Mouse (Mus musculus) spleen, postnatal 10 days (tissue): Measurements from ENCODE around the gene Hpcal1.

Source experiments
- DNase-seq, 2 experiments: peaks; one replicate each; pipeline ENCODE4 v3.0.0; 2021 to 2022; ENCODE audit warnings: low spot score in 2 of 2

Gene Hpcal1

DNA sequence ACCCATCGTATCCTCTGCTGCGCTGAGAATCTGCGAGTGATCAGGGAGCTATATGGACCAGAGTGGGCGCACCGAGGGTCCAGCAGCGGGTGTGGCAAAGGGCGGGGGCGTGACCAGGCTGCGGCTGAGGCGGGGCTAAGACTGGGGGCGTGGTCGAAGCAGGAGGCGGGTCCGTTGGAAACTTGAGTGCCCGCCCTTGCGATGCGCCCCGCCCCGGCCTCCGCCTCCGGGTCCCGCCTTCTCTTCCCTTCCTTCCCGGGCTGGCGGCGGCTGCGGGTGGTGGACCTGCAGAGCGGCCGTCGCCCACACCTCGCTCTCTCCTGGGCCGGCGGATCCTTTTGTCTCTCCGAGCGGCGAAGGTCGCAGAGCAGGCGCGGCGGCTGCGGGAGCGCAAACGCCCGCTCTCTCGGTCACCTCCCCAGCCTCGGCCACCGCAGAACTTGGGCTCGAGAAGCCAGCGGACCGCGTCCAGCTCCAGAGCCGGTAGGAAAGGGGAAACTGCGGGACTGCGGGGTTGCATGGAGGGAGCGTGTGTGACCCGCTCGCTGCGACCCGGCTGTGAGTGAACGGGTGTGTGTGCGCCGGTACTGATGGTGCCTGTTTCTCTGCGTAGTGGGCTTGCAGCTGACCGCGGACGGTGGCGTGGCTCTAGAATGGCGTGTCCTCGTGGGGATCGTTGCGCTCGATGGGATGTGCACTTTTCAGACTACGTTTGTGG lies at the start of gene Hpcal1:
Gene Hpcal1 (plus strand): TSS at position 293 of the 718 bp plus-strand sequence.
- DNase-seq: peak; percentile 85 to 93

- DNase-seq: no peak
These were observed 49.4 kb upstream of the Hpcal1 start for GRCm38 (mm10) chr12:17641269-17641668.

- no peak for DNase-seq
These were observed 46.1 kb upstream of the Hpcal1 start for GRCm38 (mm10) chr12:17644385-17645222.

DNA sequence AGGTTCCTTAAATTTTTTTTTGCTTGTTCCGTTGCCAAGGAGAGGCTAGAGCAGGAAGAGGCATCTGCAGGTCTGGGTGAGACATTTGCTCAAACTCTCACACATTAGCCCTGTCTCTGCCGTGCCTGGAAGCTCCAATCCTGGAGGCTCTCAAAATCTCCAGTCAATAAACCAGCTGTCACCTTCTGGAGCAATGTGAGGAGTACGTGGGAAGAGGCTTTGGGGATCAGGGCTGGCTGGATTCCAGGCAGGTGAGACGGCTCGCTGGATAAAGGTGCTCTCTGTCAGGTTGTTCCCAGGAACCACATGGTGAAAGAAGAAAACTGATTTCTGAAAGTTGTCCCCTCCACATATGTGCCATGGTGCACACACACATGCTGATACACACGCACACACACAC lies 44.2 kb upstream of the Hpcal1 start:
- no peak for DNase-seq

DNA sequence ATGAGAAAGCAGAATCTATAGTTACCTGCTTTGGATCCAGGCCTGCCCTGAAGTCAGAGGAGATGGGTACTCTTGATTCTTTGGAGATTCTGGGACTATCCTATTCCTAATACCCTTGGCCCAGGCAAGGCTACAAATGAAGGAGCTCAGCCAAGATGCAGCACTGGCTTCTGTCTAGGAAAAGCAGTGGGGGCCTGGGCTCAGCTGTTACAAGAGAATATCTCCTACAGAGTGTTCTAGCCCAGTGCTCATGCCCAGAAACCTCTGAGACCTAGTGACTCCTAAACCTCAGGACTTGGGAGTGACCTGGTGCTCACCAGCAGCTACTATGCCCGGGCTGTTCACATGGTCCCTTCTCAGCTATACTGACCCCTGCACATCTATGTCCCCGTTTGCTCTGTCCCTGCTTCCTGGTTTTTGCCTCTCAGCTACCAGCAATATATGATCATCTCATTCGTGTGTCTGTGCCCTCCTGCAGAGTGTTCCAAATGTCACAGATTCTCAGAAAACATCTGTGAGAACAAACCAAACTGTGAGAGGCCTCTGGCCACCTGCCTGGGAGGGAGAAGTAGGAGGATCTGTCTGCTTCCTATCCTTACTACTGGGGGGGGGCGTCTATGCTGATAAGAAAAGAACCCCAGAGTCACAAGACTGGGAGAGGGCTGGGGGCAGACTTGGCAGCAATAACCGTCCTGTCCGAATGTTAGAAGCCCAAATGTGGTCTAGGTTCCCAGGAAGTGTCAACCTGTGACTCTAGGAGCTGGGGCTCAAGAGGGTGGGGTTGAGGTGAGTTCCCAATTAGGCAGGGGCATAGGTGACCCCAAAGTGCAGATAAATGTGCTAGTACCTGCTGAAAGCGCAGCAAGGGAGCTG lies 39.2 kb upstream of the Hpcal1 start:
- DNase-seq: no peak

DNA sequence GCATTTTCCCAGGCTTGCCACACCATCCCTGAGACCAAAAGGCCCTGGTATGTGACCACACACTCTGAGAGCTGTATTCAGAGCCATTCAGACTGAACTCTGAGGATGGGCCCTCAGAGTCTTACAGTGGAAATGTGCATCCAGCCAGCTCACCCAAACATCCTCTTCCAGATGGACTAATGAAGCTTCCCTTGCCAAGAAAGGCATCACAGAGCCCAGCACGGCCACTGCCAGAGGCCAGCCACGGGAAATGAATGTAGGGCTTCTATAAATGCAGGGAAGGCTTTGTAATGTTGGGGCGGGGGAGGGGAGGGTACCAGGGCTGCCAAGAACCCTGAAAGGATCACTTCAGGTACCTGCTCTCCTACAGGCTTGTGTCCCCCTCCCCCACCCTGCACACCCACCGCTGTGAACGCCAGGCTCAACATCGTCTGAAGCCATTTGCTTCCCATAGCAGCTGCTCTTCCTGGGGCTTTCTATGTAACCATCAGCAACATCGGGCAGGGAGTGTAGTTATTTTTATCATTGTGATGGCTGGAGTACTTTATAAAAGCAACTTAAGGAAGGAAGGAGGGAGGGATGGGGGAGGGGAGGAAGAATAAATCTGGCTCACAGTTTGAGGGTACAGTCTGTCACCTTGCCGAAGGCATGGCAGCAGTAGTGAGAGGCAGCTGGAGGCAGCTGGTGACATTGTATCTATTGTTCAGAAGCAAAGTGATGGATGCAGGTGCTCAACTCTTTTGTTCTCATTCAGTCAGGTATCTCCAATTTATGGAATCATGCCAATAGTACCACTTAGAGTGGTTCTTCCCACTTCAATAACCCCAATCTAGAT lies 38.2 kb upstream of the Hpcal1 start:
- DNase-seq: no peak

DNA sequence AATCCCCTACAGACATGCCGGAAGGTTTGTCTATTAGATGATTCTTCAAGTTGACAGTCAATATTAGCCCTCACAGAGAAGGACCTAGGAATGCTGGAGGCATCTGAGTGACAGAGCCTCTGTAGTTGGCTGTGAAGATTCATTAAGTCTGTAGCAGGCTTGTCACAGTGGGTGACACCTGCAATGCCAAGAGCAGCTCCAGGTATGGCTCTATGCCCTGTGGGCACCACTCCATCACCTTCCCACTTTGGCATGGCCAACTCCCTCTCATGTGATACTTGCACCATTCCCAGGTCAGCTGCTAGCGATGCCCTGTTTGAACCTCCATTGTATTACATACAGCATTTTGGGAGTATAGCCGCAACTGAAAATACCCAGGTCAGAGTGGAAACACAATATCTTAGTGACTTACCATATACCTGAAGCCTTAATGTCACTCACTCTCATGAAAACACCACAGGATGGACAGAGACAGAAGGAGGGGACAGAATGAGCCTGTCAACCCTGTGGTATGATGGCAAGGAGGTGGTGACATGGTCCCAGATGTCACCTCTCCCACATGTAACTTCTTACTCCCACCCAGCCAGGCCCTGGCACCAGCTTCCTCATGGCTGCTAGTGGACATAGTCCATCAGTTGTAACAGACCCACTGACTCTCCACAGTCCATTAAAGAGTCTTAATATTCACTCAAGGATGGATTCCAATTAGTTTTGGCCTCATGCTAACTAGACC lies 37.4 kb upstream of the Hpcal1 start:
- DNase-seq: no peak

DNA sequence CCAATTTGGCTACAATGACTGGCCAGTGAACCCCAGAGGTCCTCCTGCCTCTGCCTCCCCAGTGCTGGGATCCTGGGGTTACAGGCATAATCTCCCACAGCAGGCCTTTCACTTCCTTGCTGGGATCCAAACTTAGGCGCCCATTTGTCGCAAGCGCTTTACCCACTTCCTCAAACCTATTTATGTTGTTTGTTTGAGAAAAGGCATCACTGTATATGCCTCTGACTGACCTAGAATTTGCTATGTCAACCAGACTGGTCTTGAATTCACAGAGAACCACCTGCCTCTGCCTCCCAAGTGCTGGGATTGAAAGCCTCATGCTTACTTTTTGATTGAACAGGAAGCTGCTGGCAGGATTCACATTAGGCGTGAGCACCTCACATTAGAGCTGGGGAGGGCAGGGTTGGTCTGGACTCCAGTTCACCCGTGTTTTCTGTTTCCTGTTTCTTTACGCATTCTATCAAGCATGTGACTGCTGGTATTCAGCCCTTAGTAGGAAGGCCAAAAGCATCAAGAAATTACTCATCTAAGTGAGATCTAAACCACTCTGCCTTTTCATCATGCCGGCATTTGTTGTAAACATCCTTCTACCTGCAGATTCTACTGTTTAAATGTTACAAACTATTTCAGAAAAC lies 33.0 kb upstream of the Hpcal1 start:
- DNase-seq: no peak

- DNase-seq: no peak
These were observed 32.1 kb upstream of the Hpcal1 start for GRCm38 (mm10) chr12:17658521-17658920.

DNA sequence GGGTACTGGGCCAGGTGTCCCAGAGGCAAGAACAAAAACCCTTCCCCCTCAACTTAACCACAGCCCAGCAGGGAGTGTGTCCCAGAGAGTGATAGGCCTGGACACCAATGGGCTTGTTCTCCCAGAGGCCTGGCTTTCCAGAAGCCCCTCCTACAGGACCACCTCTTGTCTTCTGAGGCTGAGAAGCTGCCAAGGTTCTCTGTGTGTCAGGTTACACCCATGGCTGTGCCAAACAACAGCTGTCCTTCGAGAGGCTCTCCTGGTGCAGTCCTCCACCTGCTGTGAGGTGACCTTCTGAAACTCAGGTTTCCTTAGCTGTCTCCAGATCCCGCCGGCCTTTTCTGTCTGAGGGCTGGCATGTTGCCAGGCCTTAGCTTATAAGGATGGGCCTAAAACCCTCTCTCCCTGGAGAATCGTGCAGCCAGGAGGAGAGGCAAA lies 29.2 kb upstream of the Hpcal1 start:
- DNase-seq: no peak

DNA sequence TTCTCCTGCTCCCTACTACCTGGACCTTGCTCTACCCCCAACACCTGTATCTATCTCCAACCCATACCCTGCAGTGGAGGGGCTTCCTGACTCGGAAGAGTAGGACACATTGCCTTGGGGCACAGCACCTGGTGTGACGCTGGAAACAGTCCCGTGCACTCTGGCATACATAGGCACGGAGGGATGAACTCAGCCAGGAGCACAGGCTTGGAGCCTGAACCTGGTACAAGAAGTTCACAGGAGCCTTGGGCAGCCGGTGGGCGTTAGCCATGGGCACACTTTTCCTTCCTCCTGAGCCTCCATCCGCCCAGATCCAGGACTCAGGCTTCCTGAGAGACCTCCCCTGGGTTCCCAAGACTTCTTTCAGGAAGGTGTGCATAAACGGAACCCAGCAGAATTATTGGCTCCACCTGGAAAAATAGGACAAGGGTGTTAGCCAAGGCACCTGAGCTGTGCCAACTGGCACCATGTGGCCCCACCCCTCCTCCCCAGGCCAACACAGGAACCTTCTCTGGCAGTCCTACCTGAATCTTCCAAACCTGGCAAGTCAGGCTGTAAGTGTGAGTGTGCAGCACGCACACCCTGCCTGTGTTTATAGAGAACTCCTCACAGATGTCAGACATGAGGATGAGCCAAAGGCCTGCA lies 26.5 kb upstream of the Hpcal1 start:
- no peak for DNase-seq

GRCm38 (mm10) chr12:17665906-17666326 lies 24.7 kb upstream of the Hpcal1 start:
- DNase-seq: no peak

DNA sequence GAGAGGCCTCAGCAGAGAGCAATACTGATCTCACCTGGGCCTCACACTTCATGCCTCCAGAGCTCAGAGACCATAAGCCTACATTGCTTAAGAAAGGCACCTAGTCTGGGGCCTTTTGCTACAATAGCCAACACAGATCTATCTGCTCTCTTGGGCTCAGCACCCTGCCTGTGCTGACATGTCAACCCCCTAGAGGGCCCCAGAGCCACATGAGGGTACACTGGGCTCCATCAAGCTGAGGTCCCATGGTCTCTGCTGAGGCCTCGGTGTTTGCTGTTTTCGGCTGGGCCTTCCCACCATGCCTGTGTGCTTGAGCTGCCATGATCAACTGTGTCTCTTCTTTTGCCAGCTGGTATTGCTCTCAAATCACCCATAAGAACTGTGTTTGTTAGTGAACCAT lies 24.0 kb upstream of the Hpcal1 start:
- DNase-seq: peak in 1 of 2 experiments; percentile 32

- DNase-seq: no peak
These were observed 16.9 kb upstream of the Hpcal1 start for GRCm38 (mm10) chr12:17673729-17674128.

DNA sequence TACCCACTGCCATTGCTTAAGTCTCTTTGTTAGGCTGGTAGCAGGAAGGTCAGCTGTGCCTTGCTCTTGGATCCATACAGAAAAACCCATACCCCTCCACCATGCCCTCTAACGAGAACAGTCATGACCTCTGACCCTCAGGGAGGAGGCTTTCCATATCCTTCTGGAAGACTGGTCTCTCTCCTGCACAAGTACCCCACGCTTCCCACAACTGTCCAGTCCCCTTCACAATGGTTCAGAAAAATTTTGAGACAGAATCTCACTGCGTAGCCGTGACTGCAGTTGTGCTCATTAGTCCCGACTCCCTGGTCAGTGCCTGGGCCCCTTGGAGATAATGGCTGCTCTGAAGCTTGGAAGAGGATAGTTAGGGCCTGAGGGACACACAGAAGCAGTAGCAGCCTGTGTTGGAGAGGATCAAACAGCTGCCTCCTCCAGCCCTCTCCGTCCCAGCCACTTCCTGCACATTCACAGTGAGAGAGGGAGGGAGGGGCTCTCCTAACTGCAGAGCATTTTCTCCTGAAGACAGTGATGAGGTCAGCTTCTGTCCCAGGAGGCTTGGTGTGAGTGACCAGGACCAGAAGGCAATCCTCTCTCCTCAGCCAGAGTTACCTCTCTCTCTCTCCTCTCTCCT lies 16.4 kb upstream of the Hpcal1 start:
- no peak for DNase-seq

- no peak for DNase-seq
These were observed 12.9 kb upstream of the Hpcal1 start for GRCm38 (mm10) chr12:17677743-17678142.

DNA sequence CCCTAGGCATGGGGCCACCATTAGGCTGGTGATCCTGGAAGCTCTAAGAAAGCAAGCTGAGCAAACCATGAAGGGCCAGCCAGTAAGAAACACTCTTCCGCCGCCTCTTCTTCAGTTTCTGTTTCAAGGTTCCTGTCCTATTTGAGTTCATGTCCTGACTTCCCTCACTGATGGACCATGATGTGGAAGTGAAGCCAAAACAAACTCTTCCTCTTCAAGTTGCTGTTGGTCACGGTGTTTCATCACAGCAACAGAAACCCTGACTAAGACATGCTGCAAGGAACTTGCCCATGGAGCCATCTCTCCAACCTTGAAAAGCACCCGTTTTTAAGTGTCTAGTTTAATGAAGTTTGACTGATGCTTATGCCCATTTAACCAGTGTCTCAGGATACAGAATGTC lies 11.1 kb upstream of the Hpcal1 start:
- no peak for DNase-seq

DNA sequence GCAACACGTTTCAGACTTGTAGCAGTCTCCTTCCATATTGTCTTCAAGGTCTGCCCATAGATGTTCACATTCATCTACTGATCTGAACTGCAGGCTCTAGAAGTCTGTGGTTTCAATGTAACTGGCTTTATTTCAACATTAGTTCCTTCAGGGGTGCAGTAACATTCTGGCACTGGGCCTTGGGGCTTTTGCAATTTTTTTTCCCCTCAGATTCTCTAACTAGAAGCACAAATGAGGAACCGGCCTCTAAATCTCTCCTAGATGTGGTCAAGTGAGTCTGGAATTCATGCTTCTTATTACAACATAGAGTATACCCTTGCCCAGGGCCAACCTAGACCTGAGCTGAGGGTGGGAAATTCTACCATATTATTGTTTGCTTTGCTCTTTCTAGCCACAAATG lies 8.5 kb upstream of the Hpcal1 start:
- no peak for DNase-seq

GRCm38 (mm10) chr12:17684315-17684714 lies 6.3 kb upstream of the Hpcal1 start:
- no peak for DNase-seq
